Mouse (Mus musculus): Measurements from ENCODE around the gene Ctsd.

DNA sequence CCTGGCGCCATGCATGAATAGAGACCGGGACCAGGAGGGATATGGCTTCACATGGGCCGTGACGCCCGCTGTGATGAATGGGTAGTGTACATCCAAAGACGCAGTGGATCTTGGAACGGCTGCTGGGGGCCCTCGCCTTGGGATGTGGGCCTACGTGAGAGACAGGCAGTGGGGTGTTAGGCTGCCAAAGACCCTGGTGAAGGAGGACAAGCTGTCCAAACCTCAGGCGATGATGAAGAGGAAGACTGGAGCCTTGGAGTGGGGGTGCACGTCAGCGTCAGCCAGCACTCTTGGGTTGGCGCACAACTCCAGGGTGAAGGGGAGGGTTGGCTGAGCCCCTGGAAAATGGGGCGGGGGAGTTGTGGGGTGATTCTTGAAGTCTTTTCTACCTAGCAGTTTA, 43.3 kb upstream of the Ctsd start:
- TF ChIP-seq CTCF (conservative IDR thresholded peaks at IDR 0.05; ENCODE audit: low read length) = no peak
- no peak for TF ChIP-seq POU5F1 (IDR thresholded peaks at IDR 0.05; ENCODE audit: borderline replicate concordance, low read length)
- TF ChIP-seq NANOG (IDR thresholded peaks at IDR 0.05; ENCODE audit: borderline replicate concordance, low read length) = no peak
